Mouse (Mus musculus) R1 (cell line): ENCODE measurements at regions not wholly inside any gene's neighbourhood (a gene's known extent, or its start where the extent isn't known, plus 50 kb on each side); places are given as distances from the start of the nearest gene placed in this dataset.

Experiments
- DNase-seq: peaks from one replicate; pipeline ENCODE4 v3.0.0-alpha.2; 2018; ENCODE audit warnings: low read depth, low spot score

DNA sequence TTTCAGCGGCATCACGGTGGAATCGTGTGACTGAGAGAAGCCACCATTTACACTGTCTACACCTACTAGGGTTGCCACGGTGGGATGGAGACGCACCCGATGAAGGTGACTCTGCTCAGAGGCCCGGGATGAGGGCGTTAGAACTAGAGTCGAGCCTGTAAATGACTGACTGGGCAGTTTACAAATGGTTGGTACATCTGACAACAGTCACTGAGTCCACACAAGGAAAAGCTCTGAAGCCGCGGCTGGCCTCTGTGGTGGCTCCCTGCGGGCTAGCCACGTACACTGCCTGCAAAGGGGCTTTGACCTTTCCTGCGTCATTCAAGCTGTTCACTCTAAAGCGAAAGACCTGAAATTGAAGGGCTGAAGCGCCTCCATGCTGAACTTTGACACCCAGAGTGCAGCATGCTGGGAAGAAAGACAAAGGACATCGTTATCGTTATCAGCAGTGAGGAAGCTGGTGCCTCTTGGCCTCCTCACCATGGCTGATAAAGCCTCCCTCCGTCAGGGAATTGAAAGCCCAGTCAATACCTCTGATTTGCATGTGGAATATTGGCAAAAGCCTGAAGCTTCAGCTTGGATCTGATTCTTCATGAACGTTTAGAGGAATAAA is 462.1 kb upstream of the Arglu1 start:
- DNase-seq, result no peak

DNA sequence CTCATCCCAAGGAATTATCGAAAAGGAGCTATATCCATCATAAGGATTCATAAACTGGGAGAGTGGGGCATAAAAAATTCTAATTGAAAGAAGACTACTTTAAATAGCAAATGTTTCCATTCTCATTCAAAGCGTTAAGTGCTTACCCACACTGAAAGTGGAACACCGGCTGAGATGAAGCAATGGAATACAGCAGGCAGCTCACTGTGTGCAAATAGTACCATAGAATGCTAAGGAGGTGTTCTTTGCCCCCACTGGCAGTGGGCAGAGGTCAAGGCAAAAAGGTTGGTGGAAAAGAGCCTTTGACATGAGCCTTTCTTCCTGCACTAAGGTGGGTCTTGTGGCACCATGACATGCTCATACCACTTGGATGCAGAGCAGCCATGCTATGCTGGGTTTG is 454.0 kb upstream of the Arglu1 start:
- DNase-seq, result no peak

DNA sequence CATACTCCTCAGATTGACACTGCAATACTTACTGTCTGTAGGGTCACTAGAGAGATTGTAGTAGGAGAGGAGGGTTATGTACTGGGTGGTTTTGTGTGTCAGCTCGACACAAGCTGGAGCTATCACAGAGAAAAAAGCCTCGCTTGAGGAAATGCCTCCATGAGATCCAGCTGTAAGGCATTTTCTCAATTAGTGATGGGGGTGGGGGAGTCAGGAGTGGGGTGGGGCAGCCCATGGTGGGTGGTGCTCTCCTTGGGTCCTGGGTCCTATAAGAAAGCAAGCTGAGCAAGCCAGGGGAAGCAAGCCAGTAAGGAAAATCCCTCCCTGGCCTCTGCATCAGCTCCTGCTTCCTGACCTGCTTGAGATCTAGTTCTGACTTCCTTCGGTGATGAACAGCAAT is 449.5 kb upstream of the Arglu1 start:
- no peak for DNase-seq

DNA sequence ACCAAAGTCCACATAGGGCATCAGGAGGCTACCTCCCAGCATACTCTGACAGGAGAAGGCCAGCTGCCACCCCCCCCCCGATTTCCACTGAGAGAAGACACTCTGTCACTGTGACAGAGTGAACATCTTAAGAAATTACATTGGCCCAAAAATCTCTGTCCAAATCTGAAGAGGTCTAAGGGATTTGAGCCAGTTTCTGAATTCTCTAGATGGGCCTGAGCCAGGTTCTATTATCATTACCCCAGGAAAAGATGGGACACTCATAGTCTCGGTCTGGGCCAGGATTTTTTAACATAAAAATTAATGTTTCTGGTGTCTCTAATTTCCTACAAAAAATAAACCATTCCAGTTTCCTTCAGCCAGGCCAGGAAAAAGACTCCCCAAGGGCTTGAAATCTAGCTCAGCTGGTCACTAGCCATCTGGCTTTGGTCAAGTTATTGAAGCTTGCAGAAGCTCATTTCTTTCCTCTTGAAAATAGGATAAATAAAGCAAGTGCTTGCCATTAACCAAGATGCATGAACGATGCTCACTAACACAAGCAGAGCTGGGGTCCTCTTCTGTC is 448.8 kb upstream of the Arglu1 start:
- no peak for DNase-seq

DNA sequence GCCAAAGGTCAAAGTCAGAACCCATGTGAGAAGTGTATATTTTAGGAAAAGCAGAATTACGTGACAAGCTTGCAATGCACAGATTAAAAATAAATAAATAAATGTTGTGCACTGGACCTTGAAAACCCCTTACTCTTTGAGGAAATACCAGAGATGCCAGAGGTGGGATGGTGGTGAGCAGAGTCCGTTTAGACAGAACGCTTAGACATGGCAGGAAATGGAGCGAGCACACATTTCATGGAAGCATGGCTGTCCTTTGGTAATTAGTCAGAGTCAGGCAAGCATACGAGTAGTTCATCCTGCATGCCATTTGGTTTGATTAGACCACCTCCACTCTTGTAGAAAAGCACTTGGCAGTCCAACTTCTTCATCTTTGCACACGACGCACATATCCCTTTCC is 443.4 kb upstream of the Arglu1 start:
- no peak for DNase-seq

DNA sequence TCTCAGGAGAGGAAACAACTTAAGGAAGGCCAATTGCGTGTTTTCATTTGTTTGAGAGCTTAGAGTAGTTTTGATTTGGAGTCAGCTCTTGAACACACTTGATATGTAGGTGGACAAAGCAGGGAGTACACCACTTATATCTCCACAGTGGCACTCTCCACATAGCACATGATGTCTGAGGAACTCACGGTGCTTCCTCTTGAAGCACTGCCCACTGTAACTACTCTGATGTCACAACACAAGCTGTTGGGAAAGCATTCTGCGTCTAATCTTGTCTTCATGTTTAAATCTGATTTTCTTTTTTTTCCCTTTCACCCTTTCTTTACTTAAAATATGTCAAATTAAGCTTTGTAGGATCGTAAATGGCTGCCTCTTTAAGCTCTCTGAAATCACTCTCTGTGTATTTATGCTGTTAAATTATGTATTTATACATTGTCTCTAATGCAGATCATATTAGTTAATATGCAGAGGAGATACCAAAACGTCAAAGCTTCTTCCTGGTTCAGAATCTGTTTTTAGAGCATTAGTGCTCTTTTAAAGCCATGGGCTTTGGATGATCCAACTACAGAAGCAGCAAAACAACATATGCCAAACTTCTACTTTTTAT is 442.4 kb upstream of the Arglu1 start:
- DNase-seq, result no peak

DNA sequence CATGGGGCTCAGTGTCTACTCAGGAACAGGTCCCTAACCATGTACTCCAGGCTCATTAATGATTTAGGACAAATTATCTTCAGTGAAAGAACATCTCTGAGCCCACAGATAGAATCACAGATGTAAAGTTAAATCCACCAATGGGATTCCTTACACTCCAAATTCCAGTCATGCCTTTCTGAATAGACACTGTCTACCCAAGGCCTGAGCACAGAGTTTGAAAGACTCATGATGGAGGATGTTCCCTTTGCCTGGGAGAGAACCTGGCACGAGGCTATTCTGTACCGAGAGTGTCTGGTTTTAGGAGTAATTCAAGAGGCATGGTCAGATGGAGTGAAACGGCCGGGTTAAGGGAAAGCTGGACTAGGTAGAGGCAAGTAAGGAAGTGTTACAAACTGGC is 440.9 kb upstream of the Arglu1 start:
- DNase-seq, result no peak

DNA sequence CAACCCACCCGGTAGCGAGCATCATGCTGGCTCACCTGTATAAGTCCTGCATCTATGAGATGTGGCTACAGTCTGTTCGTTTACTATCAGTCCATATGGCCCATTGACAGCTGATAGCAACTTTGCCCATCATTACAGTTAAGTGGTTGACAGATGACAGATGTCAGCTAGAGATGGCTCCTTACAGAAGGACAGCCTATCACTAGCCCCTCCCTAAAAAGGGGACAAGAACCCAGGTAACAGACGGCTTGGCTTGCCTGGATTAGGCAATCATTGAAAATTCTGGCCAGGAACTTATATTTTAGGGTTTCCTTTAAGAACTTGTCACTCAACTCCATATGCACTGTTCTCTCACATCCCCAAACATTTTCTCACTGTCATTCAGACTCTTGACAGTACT is 434.2 kb upstream of the Arglu1 start:
- no peak for DNase-seq

DNA sequence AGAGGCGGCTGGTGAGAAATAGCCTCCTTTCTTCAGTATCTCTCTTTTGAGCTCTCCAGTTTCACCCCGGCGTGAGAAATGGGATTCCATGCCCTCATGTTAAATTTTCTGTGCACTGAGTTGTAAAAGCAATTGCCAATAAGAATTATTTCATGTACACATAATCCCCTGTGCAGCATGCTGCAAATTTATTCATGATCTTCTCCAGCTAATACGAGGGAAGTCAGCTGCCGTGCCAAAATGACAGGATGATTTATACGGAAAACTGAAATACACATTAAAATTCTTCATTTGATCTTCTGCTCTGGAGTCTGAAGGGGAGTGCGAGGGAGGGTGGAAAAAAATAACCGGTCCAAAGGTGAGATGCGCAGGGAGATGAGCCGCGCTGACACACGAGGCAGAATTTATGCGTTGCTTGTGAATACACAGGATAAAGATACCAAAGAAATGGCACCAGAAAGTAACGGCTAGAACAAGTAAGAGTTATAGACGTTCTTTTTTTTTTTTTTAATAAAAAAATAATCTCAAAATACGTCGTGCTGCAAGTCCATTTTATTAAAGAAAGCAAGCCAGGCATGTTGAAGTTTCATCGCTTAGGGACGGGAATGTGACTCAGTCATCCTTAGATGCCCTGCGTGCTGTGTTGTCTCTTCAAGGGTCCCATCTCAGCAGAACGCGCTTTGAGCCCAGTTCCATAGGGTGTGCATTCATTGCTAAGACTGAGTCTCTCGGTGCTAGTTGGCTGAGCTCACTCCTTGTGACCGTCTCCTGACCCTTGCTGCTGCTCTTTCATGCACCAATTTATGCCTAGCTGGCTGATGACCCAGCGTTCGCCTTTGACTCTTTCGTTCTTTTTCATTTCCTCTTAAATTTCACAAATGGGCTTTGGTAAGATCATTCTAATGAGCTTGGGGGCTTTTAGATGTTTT is 427.8 kb upstream of the Arglu1 start:
- no peak for DNase-seq

DNA sequence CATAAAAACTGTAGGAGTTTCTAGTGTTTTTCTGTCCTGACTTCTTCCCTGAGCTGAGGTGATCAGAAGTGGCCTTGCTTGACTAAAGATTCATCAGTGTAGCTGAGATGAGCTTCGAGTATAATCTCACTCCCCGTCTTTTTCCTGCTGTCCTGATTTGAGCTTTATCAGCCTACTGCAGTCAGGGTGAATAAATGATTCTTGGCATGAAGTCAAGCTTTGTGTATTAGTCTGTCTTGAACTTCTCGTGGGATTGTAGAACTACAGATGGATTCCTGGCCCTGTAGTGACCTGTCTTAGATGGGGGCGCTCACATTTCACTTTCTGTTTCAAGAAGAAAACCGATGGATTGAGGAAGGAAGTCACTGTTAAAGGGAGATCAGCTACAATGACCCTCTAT is 405.7 kb upstream of the Arglu1 start:
- no peak for DNase-seq

DNA sequence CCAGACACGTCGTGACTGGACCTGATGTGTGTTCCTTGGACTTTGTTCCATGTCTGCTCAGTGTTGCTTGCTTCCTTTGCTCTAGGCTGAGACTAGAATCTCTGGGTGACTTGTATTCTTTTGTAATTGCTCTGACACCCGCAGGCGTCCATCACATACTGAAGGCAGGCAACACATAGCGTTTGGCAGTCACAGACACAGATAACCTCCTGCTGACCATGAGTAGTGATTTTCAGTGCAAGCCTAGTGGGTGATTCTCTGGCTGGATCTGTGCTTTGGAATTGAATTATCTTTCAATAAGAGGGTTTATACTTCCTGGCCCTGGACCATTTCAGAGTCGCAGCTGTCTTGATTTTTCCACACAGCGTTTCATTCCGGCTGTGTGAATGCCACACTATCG is 403.7 kb upstream of the Arglu1 start:
- no peak for DNase-seq

DNA sequence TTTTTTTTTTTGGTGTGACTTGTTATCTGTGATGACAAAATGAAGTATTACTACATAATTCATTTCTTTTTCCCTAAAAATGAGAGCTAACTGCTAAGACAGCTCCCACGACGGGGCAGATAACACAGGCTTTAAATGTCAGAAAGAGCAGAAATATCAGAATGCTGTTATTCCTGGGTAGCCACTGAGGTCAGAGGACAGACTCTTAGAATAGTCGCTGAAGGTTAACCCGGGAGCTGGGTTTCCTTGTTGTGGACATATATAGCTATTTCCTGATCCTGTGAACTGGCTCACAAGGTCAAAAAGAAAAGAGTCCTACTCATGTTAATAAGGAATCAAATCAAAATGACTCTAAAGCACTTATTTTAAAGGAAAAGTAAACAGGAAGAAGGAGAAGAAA is 403.0 kb upstream of the Arglu1 start:
- DNase-seq, result no peak

DNA sequence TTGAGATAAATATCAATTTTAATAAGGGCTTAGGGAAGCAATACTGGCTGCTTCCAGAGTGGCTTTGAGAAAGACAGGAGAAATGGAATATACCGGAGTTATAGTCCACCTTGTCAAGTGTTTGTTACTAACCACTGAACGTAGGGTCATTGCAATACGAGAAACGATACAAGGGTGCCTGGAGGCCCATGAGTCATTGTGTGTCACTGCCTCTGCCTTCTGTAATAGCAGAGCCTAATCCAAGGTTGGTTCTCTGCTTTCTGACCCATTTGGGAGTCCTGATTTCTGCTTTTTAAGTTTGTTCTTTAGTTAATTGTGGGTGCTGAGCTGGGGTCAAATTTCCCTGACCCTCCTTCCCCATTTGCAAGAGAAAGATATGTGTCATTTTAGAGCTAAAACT is 382.4 kb upstream of the Arglu1 start:
- DNase-seq, result no peak

DNA sequence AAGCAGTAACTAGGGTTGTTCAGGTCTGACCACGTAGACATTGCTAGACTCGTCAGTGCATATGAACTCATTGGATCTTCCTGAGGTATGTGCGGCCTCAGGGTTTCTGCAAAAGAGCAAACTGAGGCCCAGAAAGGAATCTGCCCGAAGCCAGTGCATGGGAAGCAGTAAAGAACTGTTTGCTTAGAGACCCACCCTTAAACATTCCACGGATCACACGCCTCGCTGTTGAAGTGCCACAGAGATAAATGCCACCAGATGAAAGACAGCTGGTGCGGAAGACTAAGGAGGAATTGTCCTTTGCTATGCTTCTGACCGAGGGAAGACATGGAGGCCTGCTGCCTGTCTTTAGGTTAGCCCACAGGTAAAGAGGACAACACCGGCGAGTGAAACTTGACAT is 382.0 kb upstream of the Arglu1 start:
- peak; percentile 8 for DNase-seq

DNA sequence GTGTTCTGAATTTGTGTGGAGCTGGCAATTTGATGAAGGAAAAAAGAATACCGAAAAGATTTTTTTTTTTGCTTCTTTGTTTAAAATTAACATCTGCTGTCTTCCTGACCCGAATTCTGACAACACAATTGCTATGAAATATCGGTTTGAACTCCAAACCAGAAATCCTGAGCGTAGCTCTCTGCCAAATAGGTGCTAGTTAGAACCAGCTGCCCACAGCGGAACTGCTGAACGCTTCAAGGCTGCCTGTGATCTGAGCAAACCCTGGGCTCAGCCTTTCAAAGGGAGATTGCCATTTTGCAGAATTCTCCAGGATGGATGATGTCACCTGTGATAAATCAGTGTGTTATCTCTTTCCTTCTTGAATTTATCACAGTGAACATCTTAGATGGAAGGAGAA is 380.6 kb upstream of the Arglu1 start:
- no peak for DNase-seq

DNA sequence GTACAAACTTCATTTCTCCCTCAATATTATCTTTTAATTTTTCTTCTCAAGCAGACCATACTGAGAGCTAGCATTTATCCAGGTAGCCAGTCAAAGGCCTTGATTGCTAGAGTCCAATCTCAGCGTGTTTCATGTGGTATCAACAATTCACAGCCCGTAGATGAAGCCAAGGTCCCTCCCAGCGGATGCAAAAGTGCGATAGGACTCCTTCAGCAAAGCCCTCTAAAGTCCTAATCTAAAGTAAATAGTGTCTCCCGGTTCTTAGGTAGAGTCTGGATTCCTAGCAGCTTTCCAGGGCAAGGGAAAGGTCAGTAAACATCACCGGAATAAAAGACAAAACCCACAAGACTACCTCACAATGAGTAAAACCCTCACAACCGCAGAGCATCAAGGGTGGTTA is 379.5 kb upstream of the Arglu1 start:
- no peak for DNase-seq

DNA sequence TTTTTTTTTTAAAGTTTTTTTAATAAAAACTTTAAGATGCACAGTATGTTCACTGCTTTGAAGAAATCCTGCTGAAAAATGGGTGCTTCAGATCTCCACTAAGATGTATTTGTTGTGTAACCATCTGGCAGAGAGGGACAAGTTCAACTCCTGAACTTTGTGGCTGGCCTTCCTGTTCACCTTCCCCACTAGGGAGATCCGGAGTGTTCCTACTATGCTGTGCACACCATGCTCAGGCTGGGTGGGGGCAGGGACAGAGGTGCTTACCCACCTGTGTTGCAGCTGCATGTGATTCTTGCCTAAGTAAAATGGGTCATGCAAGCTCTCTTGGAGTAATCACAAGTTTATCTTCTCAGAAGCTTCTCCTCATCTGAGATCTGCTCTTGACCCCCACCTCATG is 377.4 kb upstream of the Arglu1 start:
- DNase-seq, result no peak

DNA sequence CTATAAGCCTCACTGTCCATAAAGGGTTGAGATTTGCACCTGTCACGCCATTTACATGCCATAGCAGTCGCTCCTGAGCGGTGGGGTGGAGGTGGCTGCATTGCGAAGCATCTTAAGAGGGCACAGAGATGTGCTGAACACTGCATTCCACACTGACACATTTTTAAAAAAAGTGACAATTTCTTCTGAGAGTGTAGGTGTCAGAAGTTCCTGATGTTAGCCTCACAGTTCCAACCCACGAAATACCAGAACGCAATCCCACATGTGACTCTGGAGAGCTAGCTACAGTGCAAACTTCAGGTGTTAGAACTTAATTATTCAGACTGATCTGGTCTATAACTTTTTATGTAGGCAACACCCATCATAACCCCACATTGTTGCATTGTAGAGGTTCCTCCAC is 369.8 kb upstream of the Arglu1 start:
- no peak for DNase-seq

DNA sequence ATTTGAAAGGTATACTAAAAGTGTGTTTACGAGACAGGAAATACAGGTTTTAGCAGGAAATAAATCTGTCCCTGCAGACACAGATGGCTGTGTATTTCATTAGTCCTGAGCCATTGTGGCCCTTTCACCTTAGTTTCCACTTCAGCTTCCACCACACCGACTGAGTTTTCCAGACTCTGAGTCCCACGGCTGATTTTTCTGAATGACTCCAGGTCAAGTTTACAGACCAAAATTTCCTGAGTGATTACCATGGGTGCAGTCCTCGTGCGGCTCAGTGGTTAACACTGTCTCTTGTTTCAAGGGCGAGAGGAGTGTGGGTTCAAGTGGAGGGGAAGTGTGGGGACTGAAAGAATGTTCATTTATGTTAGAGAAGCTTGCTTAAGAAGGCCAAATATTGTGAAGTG is 365.1 kb upstream of the Arglu1 start:
- DNase-seq, result no peak

DNA sequence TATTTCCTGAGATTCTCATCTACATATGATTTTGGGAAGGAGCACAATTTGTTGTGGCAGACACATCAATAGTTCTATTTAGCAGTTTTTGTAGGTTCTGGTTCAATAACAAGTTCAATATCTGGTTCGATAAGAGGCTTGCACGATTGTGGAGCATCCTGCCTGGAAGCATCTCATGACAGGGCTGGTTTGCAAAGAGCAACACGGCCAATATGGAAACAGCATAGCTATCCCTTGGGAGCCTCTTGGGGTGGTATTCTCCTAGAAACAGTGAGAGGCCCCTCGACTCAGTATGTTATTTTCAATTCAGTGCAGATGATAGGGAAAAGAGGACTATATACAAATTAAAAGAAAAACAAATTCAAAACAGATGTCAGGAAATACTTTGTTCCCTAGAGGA is 364.5 kb upstream of the Arglu1 start:
- no peak for DNase-seq

DNA sequence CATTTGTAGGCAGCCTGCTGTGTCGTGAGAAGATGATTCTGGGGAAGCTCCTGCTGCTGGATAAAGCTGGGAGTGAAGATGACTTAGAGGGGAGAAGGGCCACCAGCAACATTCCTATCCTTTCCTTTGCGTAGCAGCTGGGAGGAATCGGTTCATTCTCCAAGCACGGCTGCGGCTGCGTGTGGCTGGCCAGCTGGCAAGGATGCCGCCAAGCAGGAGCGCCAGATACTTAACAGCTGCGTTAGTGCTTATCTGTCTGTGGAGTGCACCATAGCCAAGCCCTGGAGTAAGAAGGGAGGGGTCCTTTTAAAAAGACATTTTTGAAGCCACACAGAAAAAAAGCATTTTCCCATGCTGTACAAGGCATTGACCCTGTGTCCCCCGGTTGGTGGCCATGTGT is 361.4 kb upstream of the Arglu1 start:
- no peak for DNase-seq

DNA sequence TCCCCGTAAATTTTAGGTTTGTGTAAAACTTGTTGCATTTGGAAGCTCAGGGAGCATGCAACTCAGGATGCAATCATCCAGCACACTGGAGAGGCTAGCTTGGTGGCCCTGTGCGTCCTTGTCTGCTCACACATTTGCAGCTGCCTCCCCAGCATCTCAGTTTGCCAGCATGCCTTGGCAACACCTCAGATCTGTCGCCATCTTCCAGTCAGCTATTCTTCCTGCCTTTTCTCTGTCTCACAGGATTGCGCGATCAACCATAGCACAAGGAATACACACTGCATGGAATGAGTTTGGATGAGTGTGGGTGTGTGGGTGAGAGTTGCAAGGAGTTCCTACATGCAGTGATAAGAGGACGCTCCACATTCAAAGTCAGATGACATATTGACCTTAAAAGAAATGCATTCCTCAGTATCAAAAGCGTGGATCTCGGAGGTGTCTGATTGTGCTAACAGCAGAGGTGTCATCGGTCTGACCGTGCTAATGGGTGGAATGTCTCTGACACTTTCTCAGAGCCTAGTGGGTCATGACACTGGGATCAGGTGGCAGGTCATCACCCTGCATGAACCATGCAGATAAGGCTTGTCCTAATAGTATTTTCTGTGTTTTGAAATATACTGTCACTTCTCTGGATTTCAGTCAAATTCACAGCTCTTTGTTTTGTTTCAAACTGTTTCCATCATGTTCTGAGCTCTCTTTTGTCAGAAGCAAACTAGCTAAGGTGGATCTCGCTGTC is 360.6 kb upstream of the Arglu1 start:
- DNase-seq, result no peak
